Mouse (Mus musculus) forebrain, embryonic 16.5 days (tissue): ENCODE data around the gene Pdzd2. TPM values are rescaled to one million over a fixed set of nuclear protein-coding genes. Genes with fewer than 3 reads are reported as not detected.

ENCODE experiments used
- ATAC-seq: fragments of 200-750 bp; cut with Nextera tagmentation; 2 replicates; pipeline ENCODE4 v1.8.0; 2017; ENCODE audit warnings: mild to moderate bottlenecking, moderate library complexity
- H3K27ac ChIP-seq: fragments of 300-500 bp; sonication (generic); 2 replicates; pipeline ENCODE4 v1.5.1; 2014; ENCODE audit warnings: low read length, control low read depth
- H3K27me3 ChIP-seq: fragments of 300-500 bp; sonication (generic); replicated peaks from 2 replicates; pipeline ENCODE4 v1.6.1; 2014; ENCODE audit warnings: low read length; ENCODE audit not compliant: control insufficient read depth, insufficient read depth
- H3K36me3 ChIP-seq: fragments of 300-500 bp; sonication (generic); 2 replicates; pipeline ENCODE4 v1.6.1; 2014; ENCODE audit not compliant: control insufficient read depth, insufficient read depth
- H3K4me1 ChIP-seq: fragments of 300-500 bp; sonication (generic); replicated peaks from 2 replicates; pipeline ENCODE4 v1.6.1; 2014; ENCODE audit warnings: low read length; ENCODE audit not compliant: control insufficient read depth, insufficient read depth
- H3K4me2 ChIP-seq: fragments of 300-500 bp; sonication (generic); 2 replicates; pipeline ENCODE4 v1.6.1; 2014; ENCODE audit warnings: mild to moderate bottlenecking, low read length, control low read depth
- H3K4me3 ChIP-seq: fragments of 300-500 bp; sonication (generic); replicated peaks from 2 replicates; pipeline ENCODE4 v1.5.1; 2014; ENCODE audit warnings: mild to moderate bottlenecking, low read length, control low read depth
- H3K9ac ChIP-seq: fragments of 300-500 bp; sonication (generic); replicated peaks from 2 replicates; pipeline ENCODE4 v1.6.1; 2014; ENCODE audit warnings: low read depth, low read length, control low read depth
- H3K9me3 ChIP-seq: fragments of 300-500 bp; sonication (generic); 2 replicates; pipeline ENCODE4 v1.6.1; 2016; ENCODE audit warnings: low read length; ENCODE audit not compliant: control insufficient read depth
- WGBS: fragments of 180-500 bp; shearing (Covaris S2); extraction: QIAGEN DNeasy Blood & Tissue Kit; methylation state at CpG from one replicate; pipeline ENCODE4 v1.1.7; 2014; 5-methylcytosine and 5-hydroxymethylcytosine counted together
- polyA plus RNA-seq: library from polyadenylated mRNA; unstranded; fragments of >200 nt; fragmentation: Nextera tagmentation; extraction: Ambion mirVana; gene quantifications from 2 replicates; pipeline ENCODE4 v1.2.1, GENCODE M21; 2015

Pdzd2 gene
- polyA plus RNA-seq, 1 experiment from 2014 or later = 8.1 TPM

DNA sequence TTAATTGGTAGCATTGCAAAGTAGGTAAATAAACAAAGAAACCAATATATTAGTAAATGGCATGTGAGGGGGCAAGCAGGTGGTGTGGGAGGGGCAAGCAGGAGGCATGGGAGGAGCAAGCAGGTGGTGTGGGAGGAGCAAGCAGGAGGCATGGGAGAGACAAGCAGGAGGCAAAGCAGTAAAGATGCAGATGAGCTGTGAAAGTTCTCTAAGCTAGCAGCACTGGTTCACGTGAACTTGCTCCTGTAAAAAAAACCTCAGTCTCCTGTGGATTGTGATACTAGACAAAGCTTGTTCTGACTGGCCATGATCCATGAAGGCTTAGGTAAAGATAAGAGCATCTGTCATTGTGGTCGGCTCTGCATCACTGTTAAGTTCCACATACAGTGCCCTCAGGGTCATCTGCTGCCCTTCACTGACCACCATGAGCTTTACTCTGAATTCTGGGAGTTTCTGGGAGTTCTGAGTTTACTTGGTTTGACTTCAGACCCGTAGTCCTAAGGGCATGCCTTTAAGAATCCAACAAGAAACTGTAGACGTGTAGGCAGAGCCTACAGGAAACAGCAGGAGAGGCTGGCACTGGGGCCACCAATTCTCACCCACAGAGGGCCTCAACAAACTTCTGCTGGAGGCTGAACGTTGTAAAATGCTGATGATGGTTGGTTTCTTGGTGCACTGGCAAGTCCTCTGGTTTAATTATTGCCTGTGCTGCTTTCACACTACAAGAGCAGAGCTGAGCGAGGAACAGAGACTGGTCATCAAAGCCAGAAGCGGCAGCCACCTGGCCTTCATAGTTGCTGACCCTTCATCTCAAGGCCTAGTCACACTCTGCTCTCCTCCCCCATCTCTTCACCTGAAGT, 309.9 kb downstream of the Pdzd2 start:
- Histone ChIP-seq H3K4me2 (no peak overlapping the region), H3K36me3 (no peaks in the 10 kb centered on the region), H3K9me3 (no peaks in the 10 kb centered on the region), H3K4me3 (no peak overlapping the region), H3K27ac (no peak overlapping the region), H3K4me1 (no peaks in the 10 kb centered on the region), H3K9ac (no peak overlapping the region), H3K27me3 (no peaks in the 10 kb centered on the region)
- 77% methylated on average over 7 of the region's 7 CpGs for WGBS
- no peak for ATAC-seq

DNA sequence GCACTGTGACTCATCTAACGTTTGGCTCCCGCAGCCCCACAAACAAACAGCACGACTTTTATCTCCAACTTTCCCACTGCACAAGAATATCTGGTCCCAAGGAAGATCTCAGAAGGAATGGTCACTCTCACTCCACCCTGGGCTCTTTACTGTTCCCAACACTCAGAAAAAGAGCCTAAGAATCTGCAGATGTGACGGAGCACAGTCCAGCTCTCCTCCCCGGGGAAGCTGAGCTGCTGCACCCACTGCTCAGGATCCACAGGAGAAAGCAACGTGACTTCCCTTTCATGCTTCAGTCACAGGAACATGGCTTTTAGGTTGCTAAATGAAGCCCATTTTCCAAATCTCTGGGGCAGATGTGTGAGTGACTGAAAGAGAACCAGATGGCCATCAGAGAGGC, 311.9 kb downstream of the Pdzd2 start:
- Histone ChIP-seq H3K36me3 (no peaks in the 10 kb centered on the region), H3K27ac (no peak overlapping the region), H3K9me3 (no peaks in the 10 kb centered on the region), H3K4me2 (no peak overlapping the region), H3K4me1 (no peaks in the 10 kb centered on the region), H3K4me3 (no peak overlapping the region), H3K27me3 (no peaks in the 10 kb centered on the region), H3K9ac (no peak overlapping the region)
- no peak for ATAC-seq
- 85% methylated on average over 6 of the region's 6 CpGs for WGBS

DNA sequence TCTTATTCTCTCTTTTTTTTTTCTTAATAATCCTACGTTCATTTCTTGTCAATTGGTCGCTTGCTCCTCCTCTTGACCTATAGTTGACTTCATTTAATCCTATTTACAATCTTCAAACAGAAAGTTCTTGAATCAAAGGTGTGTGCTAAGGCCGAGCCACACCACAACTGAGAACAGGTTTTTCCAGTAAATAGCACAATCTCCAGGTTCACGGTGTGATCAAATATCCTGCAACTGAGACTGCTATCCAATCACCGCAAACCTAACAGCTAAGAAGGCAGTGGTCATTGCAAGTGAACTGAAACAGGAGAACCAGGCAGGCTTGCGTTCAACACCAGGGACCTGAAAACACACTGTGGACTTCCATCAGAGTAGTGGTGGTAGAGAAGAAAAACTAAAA, 313.4 kb downstream of the Pdzd2 start:
- Histone ChIP-seq H3K36me3 (no peaks in the 10 kb centered on the region), H3K9me3 (no peaks in the 10 kb centered on the region), H3K27ac (no peak overlapping the region), H3K4me2 (no peak overlapping the region), H3K27me3 (no peaks in the 10 kb centered on the region), H3K9ac (no peak overlapping the region), H3K4me3 (no peak overlapping the region), H3K4me1 (no peaks in the 10 kb centered on the region)
- ATAC-seq = no peak
- 88% methylated on average over 6 of the region's 6 CpGs for WGBS

DNA sequence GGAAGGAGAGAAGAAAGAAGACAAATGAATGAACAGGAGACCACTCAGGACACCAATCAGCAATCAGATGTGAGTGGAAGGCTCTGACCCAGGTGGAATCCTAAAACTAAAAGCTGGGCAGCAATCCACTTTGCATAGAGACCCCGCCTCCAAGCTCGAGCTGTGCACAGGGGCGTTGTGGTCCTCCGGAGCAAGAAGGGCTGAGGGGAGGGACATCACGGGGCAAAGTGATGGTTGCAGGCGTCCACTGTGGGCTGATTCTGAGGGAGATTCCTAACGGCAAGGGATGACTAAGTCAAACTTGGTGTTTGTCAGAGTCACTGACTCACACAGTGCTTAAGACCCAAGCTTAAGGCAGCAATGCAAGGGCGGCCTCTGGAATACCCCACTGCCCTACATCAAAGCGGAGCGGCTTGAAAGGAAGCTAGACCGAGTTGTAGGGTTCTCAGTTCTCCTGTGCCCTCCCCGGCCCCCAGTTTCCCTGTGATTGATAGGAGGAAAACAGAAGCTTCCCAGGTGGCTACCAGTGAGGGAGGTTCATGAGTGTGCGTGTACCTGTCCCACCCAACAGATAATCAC, 314.6 kb downstream of the Pdzd2 start:
- no peak overlapping the region for H3K4me3 ChIP-seq
- H3K9me3 ChIP-seq = no peaks in the 10 kb centered on the region
- H3K4me2 ChIP-seq = no peak overlapping the region
- no peak overlapping the region for H3K9ac ChIP-seq
- ATAC-seq = no peak
- H3K4me1 ChIP-seq = no peaks in the 10 kb centered on the region
- no peaks in the 10 kb centered on the region for H3K27me3 ChIP-seq
- no peaks in the 10 kb centered on the region for H3K36me3 ChIP-seq
- H3K27ac ChIP-seq = no peak overlapping the region
- WGBS = 48% methylated on average over 13 of the region's 13 CpGs

DNA sequence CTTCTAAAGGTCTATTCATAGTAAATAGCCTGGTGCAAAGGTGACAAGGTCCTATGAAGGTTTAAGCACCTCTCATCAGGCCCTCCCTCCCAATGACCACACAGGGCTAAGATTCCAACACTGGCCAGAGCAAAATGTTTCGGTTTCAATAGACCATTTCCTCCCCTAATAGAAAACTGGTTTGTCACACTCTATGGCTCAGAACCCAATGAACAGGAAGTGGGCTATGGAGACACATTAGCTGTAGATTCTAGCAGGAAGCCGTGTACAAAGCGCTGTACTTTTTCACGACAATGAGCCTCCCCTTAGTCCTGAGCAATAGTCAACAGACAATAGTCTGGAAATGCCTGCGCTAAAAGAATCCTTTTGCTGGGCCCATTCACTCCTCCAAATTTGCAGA, 315.5 kb downstream of the Pdzd2 start:
- Histone ChIP-seq H3K4me1 (no peaks in the 10 kb centered on the region), H3K9me3 (no peaks in the 10 kb centered on the region), H3K9ac (no peak overlapping the region), H3K4me2 (no peak overlapping the region), H3K27me3 (no peaks in the 10 kb centered on the region), H3K36me3 (no peaks in the 10 kb centered on the region), H3K27ac (no peak overlapping the region), H3K4me3 (no peak overlapping the region)
- ATAC-seq = no peak
- WGBS = 50% methylated on average over 5 of the region's 5 CpGs

DNA sequence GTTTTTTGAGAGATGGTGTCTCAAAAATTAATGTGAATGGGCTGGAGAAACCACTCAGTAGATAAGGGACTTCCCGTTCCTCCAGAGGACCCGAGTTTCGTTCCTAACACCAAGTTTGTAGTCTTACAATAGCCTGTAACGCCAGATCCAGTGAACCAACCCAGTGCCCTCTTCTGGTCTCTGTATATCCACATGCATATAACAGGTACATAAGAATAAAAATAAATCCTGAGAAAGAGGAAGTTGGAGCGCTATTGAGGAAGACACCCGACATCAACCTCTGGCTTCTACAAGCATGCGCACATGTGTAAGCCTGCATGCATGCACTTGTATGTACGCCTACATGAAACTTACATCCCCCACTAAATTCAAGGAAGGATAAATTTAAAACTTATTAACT, 318.8 kb downstream of the Pdzd2 start:
- no peaks in the 10 kb centered on the region for H3K36me3 ChIP-seq
- H3K27ac ChIP-seq = no peak overlapping the region
- no peaks in the 10 kb centered on the region for H3K9me3 ChIP-seq
- H3K9ac ChIP-seq = no peak overlapping the region
- WGBS = 93% methylated on average over 8 of the region's 8 CpGs
- ATAC-seq = no peak
- H3K27me3 ChIP-seq = no peaks in the 10 kb centered on the region
- no peak overlapping the region for H3K4me3 ChIP-seq
- no peaks in the 10 kb centered on the region for H3K4me1 ChIP-seq
- no peak overlapping the region for H3K4me2 ChIP-seq

DNA sequence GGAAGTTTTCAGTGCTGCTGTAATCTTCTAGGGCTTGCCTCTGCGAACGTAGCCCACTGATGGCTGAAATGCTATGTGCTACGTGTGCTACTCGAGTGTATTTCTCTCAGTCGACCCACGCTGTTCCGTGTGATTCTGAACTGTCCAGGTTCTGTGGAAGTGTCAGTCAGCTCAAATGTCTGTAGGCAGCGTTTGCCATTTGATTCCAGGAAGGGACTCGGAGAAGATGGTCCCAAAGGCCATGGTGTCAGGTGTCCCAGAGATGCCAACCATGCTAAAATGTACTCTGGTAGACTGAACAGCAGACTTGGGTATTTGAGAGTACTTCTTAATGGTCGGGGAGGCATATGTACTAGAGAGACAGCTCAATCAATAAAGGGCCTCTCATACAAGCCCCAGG, 319.3 kb downstream of the Pdzd2 start:
- H3K27me3 ChIP-seq = no peaks in the 10 kb centered on the region
- H3K36me3 ChIP-seq = no peaks in the 10 kb centered on the region
- H3K4me1 ChIP-seq = no peaks in the 10 kb centered on the region
- WGBS = 95% methylated on average over 10 of the region's 10 CpGs
- no peaks in the 10 kb centered on the region for H3K9me3 ChIP-seq
- no peak overlapping the region for H3K4me2 ChIP-seq
- ATAC-seq = no peak
- H3K4me3 ChIP-seq = no peak overlapping the region
- no peak overlapping the region for H3K9ac ChIP-seq
- H3K27ac ChIP-seq = no peak overlapping the region

DNA sequence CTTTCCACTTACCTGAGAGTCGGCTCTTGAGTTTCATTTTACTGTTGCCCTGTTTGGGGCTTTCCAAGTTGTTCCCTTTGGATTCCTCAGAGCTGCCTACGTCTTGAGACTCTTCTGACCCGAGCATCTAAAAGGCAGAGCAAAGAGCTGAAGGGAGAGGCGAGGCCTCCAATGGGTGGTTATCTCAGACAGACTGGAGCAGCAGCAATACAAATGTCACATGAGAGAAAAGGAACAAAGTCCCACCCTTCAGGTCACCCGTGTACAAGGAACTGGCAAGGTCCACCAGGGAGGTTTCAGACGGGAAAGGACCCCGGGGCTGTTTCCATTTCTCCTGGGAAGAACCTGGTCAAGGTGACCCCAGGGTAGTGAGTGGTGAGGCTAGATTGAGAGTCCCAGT, 320.3 kb downstream of the Pdzd2 start:
- H3K4me3 ChIP-seq = no peak overlapping the region
- H3K4me1 ChIP-seq = no peaks in the 10 kb centered on the region
- no peak overlapping the region for H3K27ac ChIP-seq
- no peaks in the 10 kb centered on the region for H3K36me3 ChIP-seq
- 77% methylated on average over 7 of the region's 7 CpGs for WGBS
- no peaks in the 10 kb centered on the region for H3K27me3 ChIP-seq
- no peaks in the 10 kb centered on the region for H3K9me3 ChIP-seq
- H3K9ac ChIP-seq = no peak overlapping the region
- ATAC-seq = no peak
- H3K4me2 ChIP-seq = no peak overlapping the region

DNA sequence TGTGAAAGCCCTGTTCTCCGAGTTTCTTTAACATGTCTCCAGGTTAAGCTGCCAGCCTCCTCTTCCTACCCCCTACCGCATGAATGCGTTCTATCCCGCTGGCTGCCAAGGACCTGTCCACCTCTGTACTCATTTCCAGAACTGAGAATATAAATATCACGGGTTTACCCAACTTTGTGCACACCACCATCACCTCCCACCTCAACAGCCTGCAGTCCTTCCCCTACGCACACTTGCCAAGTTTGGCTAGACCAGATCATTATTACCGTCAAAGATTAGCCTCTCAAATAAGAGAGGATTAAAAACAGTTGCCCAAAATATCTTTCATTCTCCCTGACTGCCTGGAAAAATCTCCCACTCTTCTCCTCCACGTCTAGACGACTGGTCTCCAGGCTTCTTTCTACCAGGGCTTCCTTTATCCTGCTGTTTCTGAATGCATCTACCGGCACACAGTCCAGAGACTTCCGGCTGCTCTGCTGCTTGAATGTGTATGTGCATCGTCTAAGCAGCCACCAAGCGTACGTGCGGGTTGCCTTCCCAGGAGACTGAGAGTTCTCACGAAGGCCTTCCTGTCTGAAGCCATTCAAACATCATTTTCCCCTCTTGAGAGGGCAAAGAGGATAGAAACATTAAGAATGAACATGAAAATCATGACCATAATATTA, 324.1 kb downstream of the Pdzd2 start:
- WGBS = 81% methylated on average over 16 of the region's 16 CpGs
- ATAC-seq = no peak
- H3K9ac ChIP-seq = no peak overlapping the region
- H3K4me2 ChIP-seq = no peak overlapping the region
- no peak overlapping the region for H3K27ac ChIP-seq
- H3K4me3 ChIP-seq = no peak overlapping the region
- H3K9me3 ChIP-seq = no peaks in the 10 kb centered on the region
- no peaks in the 10 kb centered on the region for H3K36me3 ChIP-seq
- no peaks in the 10 kb centered on the region for H3K27me3 ChIP-seq
- no peaks in the 10 kb centered on the region for H3K4me1 ChIP-seq
